Mouse (Mus musculus) limb, embryonic 11.5 days (tissue): ENCODE results near the gene Bst2. TPM values are rescaled to one million over a fixed set of nuclear protein-coding genes. Genes with fewer than 3 reads are reported as not detected.
A peak's percentile ranks its signal among the peaks of the same experiment; 100 is the strongest.

Source experiments
- ATAC-seq: fragments of 200-750 bp; cut with Nextera tagmentation; 2 replicates; pipeline ENCODE4 v1.8.0; 2017; ENCODE audit warnings: low read depth; ENCODE audit not compliant: insufficient number of reproducible peaks, low FRiP score, low TSS enrichment
- DNase-seq: peaks from one replicate; pipeline ENCODE4 v3.0.0-alpha.2; 2015; ENCODE audit warnings: low spot score
- H3K27ac ChIP-seq: fragments of 300-500 bp; sonication (generic); replicated peaks from 2 replicates; pipeline ENCODE4 v1.5.1; 2014; ENCODE audit warnings: low read depth, mild to moderate bottlenecking, low read length
- H3K27me3 ChIP-seq: fragments of 300-500 bp; sonication (generic); 2 replicates; pipeline ENCODE4 v1.6.1; 2014; ENCODE audit warnings: mild to moderate bottlenecking, low read length, mixed read lengths; ENCODE audit not compliant: control insufficient read depth, insufficient read depth
- H3K36me3 ChIP-seq: fragments of 300-500 bp; sonication (generic); 2 replicates; pipeline ENCODE4 v1.6.1; 2014; ENCODE audit warnings: mild to moderate bottlenecking, low read length, moderate library complexity, mixed read lengths; ENCODE audit not compliant: control insufficient read depth, insufficient read depth
- H3K4me1 ChIP-seq: fragments of 300-500 bp; sonication (generic); 2 replicates; pipeline ENCODE4 v1.6.1; 2014; ENCODE audit warnings: low read length, mixed read lengths; ENCODE audit not compliant: control insufficient read depth, insufficient read depth
- H3K4me2 ChIP-seq: fragments of 300-500 bp; sonication (generic); 2 replicates; pipeline ENCODE4 v1.6.1; 2014; ENCODE audit warnings: low read depth, mild to moderate bottlenecking, moderate library complexity; ENCODE audit not compliant: severe bottlenecking
- H3K4me3 ChIP-seq: fragments of 300-500 bp; sonication (generic); 2 replicates; pipeline ENCODE4 v1.5.1; 2014; ENCODE audit warnings: low read depth, low read length
- H3K9ac ChIP-seq: fragments of 300-500 bp; sonication (generic); 2 replicates; pipeline ENCODE4 v1.6.1; 2014; ENCODE audit warnings: mild to moderate bottlenecking, low read length
- H3K9me3 ChIP-seq: fragments of 300-500 bp; sonication (generic); 2 replicates; pipeline ENCODE4 v1.6.1; 2016; ENCODE audit warnings: low read length; ENCODE audit not compliant: control insufficient read depth
- WGBS: fragments of 180-500 bp; shearing (Covaris S2); extraction: QIAGEN DNeasy Blood & Tissue Kit; methylation state at CpG from one replicate; pipeline ENCODE4 v1.1.7; 2014; 5-methylcytosine and 5-hydroxymethylcytosine counted together
- polyA plus RNA-seq: library from polyadenylated mRNA; unstranded; fragments of >200 nt; fragmentation: Nextera tagmentation; extraction: Ambion mirVana; gene quantifications from 2 replicates; pipeline ENCODE4 v1.2.1, GENCODE M21; 2014

The Bst2 gene
- polyA plus RNA-seq, 1 experiment from 2014 or later: 1.7 TPM

DNA sequence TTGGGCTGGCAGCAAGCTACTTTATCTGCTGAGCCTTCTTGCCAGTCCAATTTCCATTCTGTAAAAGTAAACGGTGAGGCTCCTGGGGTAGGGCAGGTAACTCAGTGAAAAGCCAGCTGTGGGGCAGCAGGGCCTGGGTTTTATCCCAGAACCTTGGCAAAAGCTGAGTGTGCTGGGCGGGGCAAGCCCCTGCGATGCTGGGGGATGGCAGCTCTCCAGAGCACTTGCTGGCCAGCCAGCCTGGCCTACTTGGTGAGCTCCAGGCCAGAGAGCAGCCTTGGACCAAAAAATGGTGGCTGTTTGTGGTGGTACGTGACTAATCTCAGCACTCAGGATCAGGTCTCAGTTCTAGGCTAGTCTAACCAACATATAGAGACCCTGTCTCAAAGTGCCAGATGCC lies 31.3 kb downstream of the Bst2 start:
- Histone ChIP-seq H3K9me3 (no peaks in the 10 kb centered on the region), H3K4me2 (no peak overlapping the region), H3K27ac (no peak overlapping the region), H3K4me1 (no peaks in the 10 kb centered on the region), H3K36me3 (no peaks in the 10 kb centered on the region), H3K9ac (no peak overlapping the region), H3K27me3 (peaks cover 27% of the 10 kb centered on the region), H3K4me3 (no peak overlapping the region)
- ATAC-seq: no peak
- WGBS: 87% methylated on average over 4 of the region's 4 CpGs
- DNase-seq: no peak

- ATAC-seq (no peak), DNase-seq (no peak)
- Histone ChIP-seq H3K27ac (no peak overlapping the region), H3K9me3 (no peaks in the 10 kb centered on the region), H3K4me1 (no peaks in the 10 kb centered on the region), H3K4me3 (no peak overlapping the region), H3K36me3 (no peaks in the 10 kb centered on the region), H3K4me2 (no peak overlapping the region), H3K9ac (no peak overlapping the region), H3K27me3 (peaks cover 27% of the 10 kb centered on the region)
- WGBS: 94% methylated on average over 4 of the region's 4 CpGs
Observed at GRCm38 (mm10) chr8:71505326-71505725, 31.9 kb downstream of the Bst2 start.

GRCm38 (mm10) chr8:71504349-71504748 lies 32.9 kb downstream of the Bst2 start:
- no peak for DNase-seq
- Histone ChIP-seq H3K4me1 (peaks cover 3% of the 10 kb centered on the region; the same call in 1 of the 2 replicates), H3K27me3 (peaks cover 26% of the 10 kb centered on the region), H3K4me2 (no peak overlapping the region), H3K4me3 (no peak overlapping the region), H3K36me3 (no peaks in the 10 kb centered on the region), H3K9me3 (no peaks in the 10 kb centered on the region), H3K9ac (no peak overlapping the region), H3K27ac (no peak overlapping the region)
- 85% methylated on average over 4 of the region's 4 CpGs for WGBS
- no peak for ATAC-seq

DNA sequence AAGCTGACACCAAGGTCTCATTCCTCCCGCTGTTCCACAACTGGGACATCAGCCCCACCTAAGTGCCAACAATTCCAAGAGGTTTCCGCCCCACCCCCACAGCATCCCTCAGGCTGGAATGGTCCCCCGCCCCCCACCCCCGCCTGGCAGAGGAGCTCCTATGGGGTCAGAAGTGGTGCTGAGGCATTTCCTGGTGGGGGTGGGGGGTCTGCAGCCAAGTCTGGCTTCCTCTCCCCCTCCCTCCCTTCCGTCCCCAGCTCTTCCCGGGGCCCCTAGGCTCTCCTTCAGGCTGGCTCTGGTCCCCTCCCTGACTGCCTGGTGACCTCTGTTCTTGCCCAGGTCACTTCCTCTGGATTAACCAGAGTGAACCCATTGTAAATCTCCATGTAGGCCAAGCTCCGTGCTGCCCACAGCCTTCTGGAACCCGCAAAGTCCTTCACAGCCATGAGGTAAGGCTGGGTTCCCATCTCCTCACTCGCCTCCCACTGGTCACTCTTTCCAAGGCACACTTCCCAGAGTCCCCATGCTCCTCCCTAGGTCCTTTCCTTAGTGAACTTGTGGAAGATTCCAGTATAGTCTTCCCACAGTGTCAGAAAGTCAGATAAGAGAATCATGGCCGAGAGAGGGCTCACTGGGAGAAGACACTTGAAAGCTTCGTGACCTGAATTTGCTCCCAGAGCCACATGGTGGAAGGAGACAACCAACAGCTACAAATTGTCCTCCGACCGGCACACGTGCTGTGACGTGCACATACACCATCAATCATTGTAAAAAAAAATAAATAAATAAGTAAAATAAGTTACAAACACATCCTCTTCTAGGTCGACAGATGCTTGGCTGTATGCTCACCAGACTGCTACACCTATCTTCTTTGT lies 38.2 kb downstream of the Bst2 start:
- WGBS: 25% methylated on average over 14 of the region's 16 CpGs
- Histone ChIP-seq H3K36me3 (peaks cover 1% of the 10 kb centered on the region), H3K4me1 (peaks cover 35% of the 10 kb centered on the region), H3K27me3 (no peaks in the 10 kb centered on the region), H3K4me2 (peak overlapping the region; percentile 7; the same call in 1 of the 2 replicates), H3K27ac (peak overlapping the region; percentile 62), H3K9ac (0 out of 2 replicates have a peak overlapping the region, but pooled peaks have one; percentile 12), H3K4me3 (no peak overlapping the region), H3K9me3 (no peaks in the 10 kb centered on the region)
- ATAC-seq (no peak), DNase-seq (peak; percentile 57)

DNA sequence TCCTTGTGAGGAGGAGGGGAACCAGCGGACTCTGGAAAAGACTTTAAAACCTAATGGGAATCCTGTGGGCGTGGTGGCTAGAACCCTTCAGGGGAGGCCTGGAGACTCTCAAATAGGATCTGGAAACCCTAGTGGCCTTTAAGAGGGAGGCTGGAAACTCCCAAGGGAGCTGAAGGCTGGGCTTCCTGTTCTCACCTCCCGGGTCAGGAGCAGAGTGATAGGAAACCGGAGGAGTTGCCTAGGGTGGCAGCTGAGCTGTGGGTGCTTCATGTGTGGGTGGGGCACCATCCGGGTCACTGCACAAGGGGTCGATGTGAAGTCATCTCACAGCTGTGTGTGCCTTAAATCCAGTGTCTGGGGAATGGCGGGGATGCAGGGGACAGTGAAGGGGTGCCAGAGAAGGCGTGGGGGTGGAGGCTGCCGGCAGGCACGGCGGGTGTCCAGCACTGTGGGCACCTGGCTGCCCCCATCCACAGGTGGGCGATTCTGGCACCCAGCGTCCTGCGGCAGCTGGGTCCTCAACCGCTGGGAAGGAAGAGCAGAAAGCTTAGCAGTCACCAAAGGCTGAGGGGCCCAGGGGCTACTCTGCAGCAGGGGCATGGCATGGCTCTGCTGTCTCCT lies 39.3 kb downstream of the Bst2 start:
- Histone ChIP-seq H3K27ac (peak overlapping the region; percentile 62), H3K36me3 (peaks cover 4% of the 10 kb centered on the region), H3K4me3 (no peak overlapping the region), H3K9me3 (no peaks in the 10 kb centered on the region), H3K9ac (peak overlapping the region; percentile 13; the same call in 1 of the 2 replicates), H3K4me1 (peaks cover 35% of the 10 kb centered on the region), H3K27me3 (no peaks in the 10 kb centered on the region), H3K4me2 (peak overlapping the region; percentile 10; the same call in 1 of the 2 replicates)
- DNase-seq (no peak), ATAC-seq (no peak)
- WGBS: 16% methylated on average over 15 of the region's 15 CpGs

DNA sequence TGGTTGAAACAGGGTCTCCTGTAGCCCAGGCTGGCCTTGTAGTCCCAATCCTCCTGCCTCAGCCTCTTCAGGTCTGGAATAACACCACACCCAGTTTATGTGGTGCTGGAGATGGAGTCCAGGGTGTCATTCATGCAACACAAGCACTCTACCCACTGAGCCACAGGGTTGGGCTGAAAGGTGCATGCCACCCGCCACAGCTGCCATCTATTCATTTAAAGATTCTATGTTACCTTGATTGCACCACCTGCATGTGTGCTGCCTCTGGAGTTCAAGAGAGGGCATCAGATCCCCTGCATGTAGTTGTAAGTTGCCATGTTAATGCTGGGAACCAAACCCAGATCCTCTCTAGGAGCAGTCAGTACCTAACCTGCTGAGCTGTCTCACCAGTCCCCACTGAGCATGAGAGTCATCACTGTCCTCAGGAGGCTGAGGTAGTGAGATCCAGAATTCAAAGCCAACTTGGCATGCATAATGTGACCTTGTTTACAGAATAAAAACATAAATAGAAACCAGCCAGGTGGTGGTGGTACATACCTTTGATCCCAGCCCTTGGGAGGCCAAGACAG lies 40.1 kb downstream of the Bst2 start:
- Histone ChIP-seq H3K36me3 (peaks cover 8% of the 10 kb centered on the region), H3K9me3 (no peaks in the 10 kb centered on the region), H3K9ac (no peak overlapping the region), H3K4me2 (no peak overlapping the region), H3K4me1 (peaks cover 35% of the 10 kb centered on the region), H3K27me3 (no peaks in the 10 kb centered on the region), H3K4me3 (no peak overlapping the region), H3K27ac (no peak overlapping the region)
- ATAC-seq (no peak), DNase-seq (no peak)
- 91% methylated on average over 1 of the region's 1 CpGs for WGBS

GRCm38 (mm10) chr8:71496481-71496880 lies 40.8 kb downstream of the Bst2 start:
- H3K36me3 ChIP-seq: peaks cover 9% of the 10 kb centered on the region
- peak; percentile 49 for DNase-seq
- H3K4me3 ChIP-seq: no peak overlapping the region
- H3K27me3 ChIP-seq: no peaks in the 10 kb centered on the region
- no peaks in the 10 kb centered on the region for H3K9me3 ChIP-seq
- H3K4me1 ChIP-seq: peaks cover 35% of the 10 kb centered on the region
- H3K9ac ChIP-seq: no peak overlapping the region
- WGBS: 32% methylated on average over 11 of the region's 11 CpGs
- no peak for ATAC-seq
- H3K4me2 ChIP-seq: no peak overlapping the region
- H3K27ac ChIP-seq: no peak overlapping the region

GRCm38 (mm10) chr8:71495811-71496210 lies 41.4 kb downstream of the Bst2 start:
- no peak overlapping the region for H3K4me2 ChIP-seq
- no peak overlapping the region for H3K4me3 ChIP-seq
- peaks cover 13% of the 10 kb centered on the region for H3K36me3 ChIP-seq
- WGBS: 96% methylated on average over 5 of the region's 5 CpGs
- no peaks in the 10 kb centered on the region for H3K27me3 ChIP-seq
- ATAC-seq (no peak), DNase-seq (no peak)
- peaks cover 35% of the 10 kb centered on the region for H3K4me1 ChIP-seq
- no peak overlapping the region for H3K27ac ChIP-seq
- no peaks in the 10 kb centered on the region for H3K9me3 ChIP-seq
- H3K9ac ChIP-seq: no peak overlapping the region
